Mouse (Mus musculus) stomach, postnatal 0 days (tissue): ENCODE results near the gene Oxa1l. TPM values are rescaled to one million over a fixed set of nuclear protein-coding genes. Genes with fewer than 3 reads are reported as not detected.

Experiments used
- ATAC-seq: fragments of 200-750 bp; cut with Nextera tagmentation; 2 replicates; pipeline ENCODE4 v1.8.0; 2017; ENCODE audit not compliant: low FRiP score, low TSS enrichment
- DNase-seq: peaks from one replicate; pipeline ENCODE4 v3.0.0-alpha.2; 2016; ENCODE audit warnings: low spot score
- H3K27ac ChIP-seq: fragments of 300-500 bp; sonication (generic); replicated peaks from 2 replicates; pipeline ENCODE4 v1.5.1; 2014; ENCODE audit warnings: mild to moderate bottlenecking, control low read depth
- H3K27me3 ChIP-seq: fragments of 300-500 bp; sonication (generic); 2 replicates; pipeline ENCODE4 v1.6.1; 2014; ENCODE audit warnings: low read length; ENCODE audit not compliant: control insufficient read depth, insufficient read depth
- H3K36me3 ChIP-seq: fragments of 300-500 bp; sonication (generic); 2 replicates; pipeline ENCODE4 v1.6.1; 2014; ENCODE audit warnings: low read length, mixed read lengths; ENCODE audit not compliant: control insufficient read depth, insufficient read depth
- H3K4me1 ChIP-seq: fragments of 300-500 bp; sonication (generic); replicated peaks from 2 replicates; pipeline ENCODE4 v1.6.1; 2014; ENCODE audit warnings: antibody characterized with exemption; ENCODE audit not compliant: control insufficient read depth, insufficient read depth
- H3K4me2 ChIP-seq: fragments of 300-500 bp; sonication (generic); replicated peaks from 2 replicates; pipeline ENCODE4 v1.6.1; 2014; ENCODE audit warnings: low read depth, mild to moderate bottlenecking, control low read depth, moderate library complexity
- H3K4me3 ChIP-seq: fragments of 300-500 bp; sonication (generic); 2 replicates; pipeline ENCODE4 v1.5.1; 2014; ENCODE audit warnings: low read depth, low read length, control low read depth
- H3K9ac ChIP-seq: fragments of 300-500 bp; sonication (generic); 2 replicates; pipeline ENCODE4 v1.6.1; 2014; ENCODE audit warnings: mild to moderate bottlenecking, low read length, control low read depth, mixed read lengths
- H3K9me3 ChIP-seq: fragments of 300-500 bp; sonication (generic); 2 replicates; pipeline ENCODE4 v1.6.1; 2016; ENCODE audit warnings: low read length; ENCODE audit not compliant: control insufficient read depth
- CTCF ChIP-seq: IDR thresholded peaks from 2 replicates; pipeline ENCODE4 v1.5.1; 2016; ENCODE audit warnings: antibody characterized with exemption, low read depth, mild to moderate bottlenecking, moderate library complexity
- EP300 ChIP-seq: optimal IDR thresholded peaks from 2 replicates; pipeline ENCODE3; 2016; ENCODE audit warnings: antibody characterized with exemption
- WGBS: fragments of 180-500 bp; shearing (Covaris S2); extraction: QIAGEN DNeasy Blood & Tissue Kit; methylation state at CpG from one replicate; pipeline ENCODE4 v1.1.7; 2014; 5-methylcytosine and 5-hydroxymethylcytosine counted together
- polyA plus RNA-seq: library from polyadenylated mRNA; unstranded; fragments of >200 nt; fragmentation: Nextera tagmentation; extraction: Ambion mirVana; gene quantifications from 2 replicates; pipeline ENCODE4 v1.2.1, GENCODE M21; 2015

Oxa1l gene
- polyA plus RNA-seq, 1 experiment from 2014 or later, result 30.5 TPM

- no peak overlapping the region for H3K4me3 ChIP-seq
- no peak overlapping the region for H3K4me2 ChIP-seq
- TF ChIP-seq CTCF, result no peak
- TF ChIP-seq EP300, result no peak
- DNase-seq, result no peak
- H3K27me3 ChIP-seq, result no peaks in the 10 kb centered on the region
- 90% methylated on average over 3 of the region's 3 CpGs for WGBS
- H3K4me1 ChIP-seq, result no peaks in the 10 kb centered on the region
- ATAC-seq, result no peak
- H3K27ac ChIP-seq, result no peak overlapping the region
- no peak overlapping the region for H3K9ac ChIP-seq
- H3K36me3 ChIP-seq, result peaks cover 18% of the 10 kb centered on the region
- H3K9me3 ChIP-seq, result no peaks in the 10 kb centered on the region
Measured at GRCm38 (mm10) chr14:54369372-54369771, 8.7 kb downstream of the Oxa1l start.

DNA sequence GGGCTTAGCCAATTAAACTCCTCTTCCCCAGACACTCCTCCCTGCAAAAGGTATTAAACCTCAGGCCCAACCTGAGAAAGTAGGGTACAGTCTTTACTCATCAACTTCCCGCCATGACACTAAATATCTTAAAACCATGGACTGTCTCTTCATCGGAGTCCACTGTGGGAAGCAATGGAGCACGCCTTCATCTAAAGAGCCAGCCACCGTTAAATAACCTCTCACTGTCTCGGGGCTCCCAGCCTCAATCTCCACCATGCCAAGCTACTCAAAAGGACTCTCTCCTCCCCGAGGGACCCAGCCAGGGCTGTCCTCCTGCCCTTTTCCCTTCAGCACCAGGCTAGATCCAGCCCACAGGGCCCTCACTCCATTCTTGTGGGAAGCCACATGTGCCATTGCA is 10.0 kb downstream of the Oxa1l start:
- no peaks in the 10 kb centered on the region for H3K27me3 ChIP-seq

DNA sequence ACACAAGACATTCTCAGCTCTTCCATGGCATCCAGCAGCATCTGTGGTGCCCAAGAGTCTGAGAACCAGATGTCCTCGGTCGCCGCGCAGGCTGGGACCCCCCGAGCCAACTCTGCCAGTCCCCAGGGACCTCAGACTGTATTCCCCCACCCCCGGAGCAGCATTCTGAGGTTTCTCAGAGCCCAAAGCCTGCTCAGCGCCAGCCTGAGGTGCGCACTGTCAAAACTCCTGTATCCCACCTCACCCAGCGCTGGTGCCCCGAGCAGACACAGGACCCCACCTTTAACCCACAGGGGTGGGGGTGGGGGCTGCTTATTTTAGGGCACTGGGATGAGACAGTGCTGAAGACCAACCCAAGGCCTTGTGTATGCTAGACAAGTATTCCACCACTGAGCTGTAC is 10.8 kb downstream of the Oxa1l start:
- Histone ChIP-seq H3K4me1 (no peaks in the 10 kb centered on the region), H3K4me2 (no peak overlapping the region), H3K9me3 (no peaks in the 10 kb centered on the region), H3K4me3 (no peak overlapping the region), H3K9ac (no peak overlapping the region), H3K36me3 (peaks cover 18% of the 10 kb centered on the region), H3K27ac (no peak overlapping the region), H3K27me3 (no peaks in the 10 kb centered on the region)
- DNase-seq, result no peak
- TF ChIP-seq EP300, result no peak
- no peak for TF ChIP-seq CTCF
- WGBS, result 98% methylated on average over 10 of the region's 10 CpGs
- ATAC-seq, result peak; percentile 30; the same call in 1 of the 2 replicates

More for the DNA sequence above, 10.0 kb downstream of the Oxa1l start:
- no peak for TF ChIP-seq CTCF
- WGBS, result 97% methylated on average over 6 of the region's 6 CpGs
- no peak overlapping the region for H3K4me3 ChIP-seq
- DNase-seq (no peak), ATAC-seq (no peak)
- H3K27ac ChIP-seq, result no peak overlapping the region
- H3K4me2 ChIP-seq, result no peak overlapping the region
- no peak overlapping the region for H3K9ac ChIP-seq
- no peaks in the 10 kb centered on the region for H3K4me1 ChIP-seq
- peaks cover 18% of the 10 kb centered on the region for H3K36me3 ChIP-seq
- H3K9me3 ChIP-seq, result no peaks in the 10 kb centered on the region

DNA sequence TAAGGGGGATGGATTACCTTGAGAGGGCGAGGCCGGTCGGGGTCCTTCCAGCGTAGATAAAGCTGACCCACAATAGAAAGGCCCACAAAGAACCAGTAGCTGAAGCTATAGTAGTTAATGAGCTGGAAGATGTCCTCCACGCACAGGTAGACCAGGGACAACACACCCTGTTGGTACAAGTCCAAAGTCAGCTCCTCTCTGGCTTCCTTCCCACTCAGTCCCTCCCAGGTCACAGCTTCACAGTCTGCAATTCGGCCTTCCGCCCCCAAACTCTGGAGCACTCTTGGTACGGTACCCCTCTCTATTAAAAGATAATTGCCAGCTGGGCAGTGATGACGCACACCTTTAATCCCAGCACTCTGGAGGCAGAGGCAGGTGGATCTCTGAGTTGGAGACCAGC is 12.3 kb downstream of the Oxa1l start:
- no peak overlapping the region for H3K9ac ChIP-seq
- H3K4me2 ChIP-seq, result no peak overlapping the region
- no peaks in the 10 kb centered on the region for H3K27me3 ChIP-seq
- H3K4me3 ChIP-seq, result no peak overlapping the region
- no peaks in the 10 kb centered on the region for H3K9me3 ChIP-seq
- DNase-seq (no peak), ATAC-seq (no peak)
- H3K36me3 ChIP-seq, result peaks cover 11% of the 10 kb centered on the region; the same call in 1 of the 2 replicates
- no peak for TF ChIP-seq CTCF
- no peak for TF ChIP-seq EP300
- no peak overlapping the region for H3K27ac ChIP-seq
- H3K4me1 ChIP-seq, result no peaks in the 10 kb centered on the region
- 90% methylated on average over 9 of the region's 9 CpGs for WGBS

GRCm38 (mm10) chr14:54375916-54376315 is 15.3 kb downstream of the Oxa1l start:
- Histone ChIP-seq H3K4me2 (no peak overlapping the region), H3K27ac (no peak overlapping the region), H3K4me1 (no peaks in the 10 kb centered on the region), H3K9ac (no peak overlapping the region), H3K27me3 (no peaks in the 10 kb centered on the region), H3K9me3 (no peaks in the 10 kb centered on the region), H3K4me3 (no peak overlapping the region), H3K36me3 (0 out of 2 replicates have a peak, but pooled peaks cover 3% of the 10 kb centered on the region)
- ATAC-seq, result no peak
- DNase-seq, result peak; percentile 55
- WGBS, result 73% methylated on average over 3 of the region's 3 CpGs
- peak; percentile 68 for TF ChIP-seq CTCF
- TF ChIP-seq EP300, result no peak

DNA sequence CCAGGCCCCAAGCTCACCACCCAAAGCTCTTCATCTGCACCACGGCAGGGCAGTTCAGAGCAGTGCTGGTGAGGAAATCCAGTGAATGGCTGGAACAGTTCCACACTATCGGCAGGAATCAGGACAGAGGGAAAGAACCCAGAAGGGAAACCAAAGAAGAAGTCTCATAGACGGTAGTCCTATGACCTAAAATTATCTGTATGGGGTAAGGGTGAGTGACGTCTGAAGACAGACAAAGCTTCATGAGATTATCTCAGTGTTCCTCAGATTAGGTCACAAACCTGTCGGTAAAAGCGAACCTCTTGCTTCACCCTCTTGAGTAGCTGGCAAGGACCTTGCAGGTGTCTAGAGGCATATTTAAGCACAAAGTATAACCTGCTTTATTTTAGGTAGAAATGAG is 16.5 kb downstream of the Oxa1l start:
- Histone ChIP-seq H3K4me2 (no peak overlapping the region), H3K4me1 (no peaks in the 10 kb centered on the region), H3K27ac (no peak overlapping the region), H3K36me3 (no peaks in the 10 kb centered on the region), H3K9ac (no peak overlapping the region), H3K27me3 (no peaks in the 10 kb centered on the region), H3K9me3 (no peaks in the 10 kb centered on the region), H3K4me3 (no peak overlapping the region)
- DNase-seq, result no peak
- WGBS, result 78% methylated on average over 6 of the region's 6 CpGs
- no peak for ATAC-seq
- TF ChIP-seq CTCF, result no peak
- TF ChIP-seq EP300, result no peak
